Mouse (Mus musculus): ENCODE results near the gene 2310033P09Rik. TPM values are rescaled to one million over a fixed set of nuclear protein-coding genes. Genes with fewer than 3 reads are reported as not detected.

Gene 2310033P09Rik
- total RNA-seq, 2 experiments from 2014 or later, result 27.3 to 32.2 TPM

- peak in 1 of 2 experiments; percentile 19 for DNase-seq (ENCODE audit: low spot score in 2 of 2)
These were observed 19.5 kb downstream of the 2310033P09Rik start for GRCm38 (mm10) chr11:59227604-59228121.

GRCm38 (mm10) chr11:59228122-59228953 lies 20.2 kb downstream of the 2310033P09Rik start, which contains the start of gene Arf1:
Gene Arf1, minus strand, starts transcription at chr11:59228270.
- DNase-seq (ENCODE audit: low spot score in 2 of 2), result peak; percentile 94

- peak in 1 of 2 experiments; percentile 38 for DNase-seq (ENCODE audit: low spot score in 2 of 2)
These were observed 22.1 kb downstream of the 2310033P09Rik start for GRCm38 (mm10) chr11:59230144-59230760.

- no peak for DNase-seq (ENCODE audit: low spot score in 2 of 2)
These were observed 24.7 kb downstream of the 2310033P09Rik start for GRCm38 (mm10) chr11:59232797-59233196.

GRCm38 (mm10) chr11:59238525-59239427 lies 30.7 kb downstream of the 2310033P09Rik start:
- DNase-seq (ENCODE audit: low spot score in 2 of 2), result peak in 1 of 2 experiments; percentile 64

- no peak for DNase-seq (ENCODE audit: low spot score in 2 of 2)
These were observed 31.3 kb downstream of the 2310033P09Rik start for GRCm38 (mm10) chr11:59239428-59239785.

- DNase-seq (ENCODE audit: low spot score in 2 of 2), result no peak
These were observed 31.7 kb downstream of the 2310033P09Rik start for GRCm38 (mm10) chr11:59239796-59240195.

GRCm38 (mm10) chr11:59241841-59242240 lies 33.7 kb downstream of the 2310033P09Rik start:
- no peak for DNase-seq (ENCODE audit: low spot score in 2 of 2)

- DNase-seq (ENCODE audit: low spot score in 2 of 2), result no peak
These were observed 35.7 kb downstream of the 2310033P09Rik start for GRCm38 (mm10) chr11:59243856-59244255.

- DNase-seq (ENCODE audit: low spot score in 2 of 2), result no peak
These were observed 40.0 kb downstream of the 2310033P09Rik start for GRCm38 (mm10) chr11:59248101-59248500.

GRCm38 (mm10) chr11:59259647-59260046 lies 51.5 kb downstream of the 2310033P09Rik start:
- DNase-seq (ENCODE audit: low spot score in 2 of 2), result no peak

Other genes with a start within 250 kb of the 2310033P09Rik start
- 10 to 100 TPM; 34.1 to 34.8 TPM for gene Trim11, start 230.2 kb upstream of the 2310033P09Rik start, total RNA-seq (2021)
- 10 to 100 TPM in 1 of 2 experiments, 1 to 10 TPM in 1; 9.0 to 22.3 TPM for gene Obscn, start 71.9 kb upstream of the 2310033P09Rik start, total RNA-seq (2021)
- 10 to 100 TPM; 17.7 to 18.4 TPM for gene Iba57, start 44.6 kb upstream of the 2310033P09Rik start, total RNA-seq (2021)
- under 1 TPM; 0.59 to 0.62 TPM for gene Gjc2, start 25.1 kb upstream of the 2310033P09Rik start, total RNA-seq (2021)
- gene Guk1, start 16.1 kb upstream of the 2310033P09Rik start, total RNA-seq (2021), result 10 to 100 TPM; 58.9 to 62.8 TPM
- 10 to 100 TPM; 52.0 to 57.9 TPM for gene Mrpl55, start 5.8 kb upstream of the 2310033P09Rik start, total RNA-seq (2021)
- 100 to 1,000 TPM; 375 to 388 TPM for gene Arf1, start 19.9 kb downstream of the 2310033P09Rik start, total RNA-seq (2021)
- gene Wnt3a, start 82.4 kb downstream of the 2310033P09Rik start, total RNA-seq (2021), result not detected
- 1 to 10 TPM; 1.9 to 2.5 TPM for gene Wnt9a, start 98.6 kb downstream of the 2310033P09Rik start, total RNA-seq (2021)
- gene Prss38, start 167.3 kb downstream of the 2310033P09Rik start, total RNA-seq (2021), result not detected
- 10 to 100 TPM; 11.4 to 12.1 TPM for gene Jmjd4, start 241.7 kb downstream of the 2310033P09Rik start, total RNA-seq (2021)
- 10 to 100 TPM; 73.3 to 76.6 TPM for gene Snap47, start 242.9 kb downstream of the 2310033P09Rik start, total RNA-seq (2021)